Mouse (Mus musculus) cerebellum, adult 2 months (tissue): Measurements from ENCODE around the gene Otop3. TPM values are rescaled to one million over a fixed set of nuclear protein-coding genes. Genes with fewer than 3 reads are reported as not detected.

Experiments used
- DNase-seq, 2 experiments: peaks; one replicate each; pipeline ENCODE4 v3.0.0; 2021
- H3K27ac ChIP-seq: fragments of 200-500 bp; 2 replicates; pipeline ENCODE4 v1.5.1; 2012; ENCODE audit warnings: low read length, control low read depth, inconsistent platforms; ENCODE audit not compliant: insufficient read depth
- H3K27me3 ChIP-seq: fragments of 200-500 bp; 2 replicates; pipeline ENCODE4 v1.6.1; 2012; ENCODE audit warnings: inconsistent platforms, mild to moderate bottlenecking, low read length, moderate library complexity; ENCODE audit not compliant: control insufficient read depth, insufficient read depth
- H3K4me1 ChIP-seq: fragments of 200-500 bp; 2 replicates; pipeline ENCODE4 v1.6.1; 2011; ENCODE audit warnings: low read length; ENCODE audit not compliant: control insufficient read depth, insufficient read depth
- H3K4me3 ChIP-seq: fragments of 200-500 bp; replicated peaks from 2 replicates; pipeline ENCODE3; 2011; ENCODE audit warnings: mild to moderate bottlenecking, low read depth, low read length, control low read depth; ENCODE audit not compliant: insufficient read depth
- CTCF ChIP-seq: fragments of 200-500 bp; IDR thresholded peaks from 2 replicates; pipeline ENCODE4 v1.5.1; 2011; ENCODE audit warnings: low read depth, mild to moderate bottlenecking, control low read depth, low read length, moderate library complexity, borderline replicate concordance; ENCODE audit not compliant: insufficient read depth
- POLR2A ChIP-seq: fragments of 200-500 bp; IDR thresholded peaks from 2 replicates; pipeline ENCODE4 v1.6.1; 2011; ENCODE audit warnings: low read length, control low read depth, borderline replicate concordance; ENCODE audit not compliant: insufficient read depth
- WGBS: fragments of 180-500 bp; shearing (Covaris S2); methylation state at CpG from one replicate; pipeline ENCODE4 v1.1.7; 2018; 5-methylcytosine and 5-hydroxymethylcytosine counted together
- polyA plus RNA-seq: library from polyadenylated mRNA; depleted of rRNA; stranded (reverse); fragments of >200 nt; gene quantifications from 2 replicates; pipeline ENCODE4 v1.2.3, GENCODE M21; 2012

The Otop3 gene
- polyA plus RNA-seq, 1 experiment = 0.11 TPM

DNA sequence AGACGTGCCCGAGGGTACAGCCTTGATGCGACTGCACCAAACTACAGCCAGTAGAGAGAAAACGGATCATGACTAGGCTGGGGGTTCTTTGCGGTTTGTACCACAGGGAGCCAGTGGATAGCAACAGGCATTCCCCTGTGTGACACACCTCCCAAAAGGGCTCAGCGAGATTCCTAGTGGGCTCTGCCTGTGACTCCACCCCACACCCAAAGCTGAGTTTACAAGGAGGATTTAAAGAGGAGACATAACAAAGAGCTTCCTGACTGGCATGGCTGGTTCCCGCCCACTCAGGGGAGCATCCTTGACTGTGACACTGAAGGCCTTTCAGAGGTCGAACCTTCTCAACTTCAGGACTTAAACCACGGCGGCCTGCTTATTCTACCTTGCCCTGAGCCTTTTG is 43.0 kb upstream of the Otop3 start:
- H3K4me1 ChIP-seq = peaks cover 24% of the 10 kb centered on the region
- TF ChIP-seq POLR2A = no peak
- no peak for TF ChIP-seq CTCF
- WGBS = 83% methylated on average over 10 of the region's 10 CpGs
- no peaks in the 10 kb centered on the region for H3K27me3 ChIP-seq
- no peak overlapping the region for H3K4me3 ChIP-seq
- H3K27ac ChIP-seq = no peak overlapping the region
- no peak for DNase-seq

DNA sequence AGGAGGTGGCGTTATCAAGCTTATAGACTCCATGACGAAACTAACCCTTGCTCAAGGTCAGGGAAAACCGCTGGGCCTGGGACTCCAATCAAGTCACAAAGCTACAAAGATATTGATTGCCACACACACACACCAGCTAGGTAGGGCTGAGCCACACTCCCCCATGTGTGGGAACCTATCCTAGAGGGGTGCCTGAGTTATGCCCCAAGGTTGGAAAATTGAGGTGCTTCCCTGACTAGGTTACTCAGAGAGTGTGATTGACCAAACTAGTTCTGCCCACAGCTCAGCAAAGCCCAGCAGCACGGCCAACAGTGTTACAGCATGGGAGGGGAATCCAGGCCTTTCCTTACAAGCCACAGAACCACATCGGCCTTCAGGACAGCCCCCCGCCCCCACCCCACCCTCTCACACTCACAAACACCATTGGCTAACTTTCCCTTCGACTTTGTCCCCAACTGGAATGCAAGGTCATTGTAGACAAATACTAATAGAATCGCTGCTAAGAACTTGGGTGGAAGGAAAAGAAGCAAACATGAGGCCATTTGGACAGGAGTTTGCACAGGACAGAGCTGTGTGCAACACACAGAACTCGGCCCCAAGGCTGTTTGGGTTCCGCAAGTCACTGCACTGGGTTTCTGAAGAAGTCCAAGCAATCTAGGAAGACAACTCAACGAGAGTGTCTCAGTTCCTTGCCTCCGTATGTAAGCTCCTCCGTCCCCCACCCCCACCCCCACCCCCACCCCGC is 41.7 kb upstream of the Otop3 start:
- TF ChIP-seq CTCF (no peak), POLR2A (no peak)

DNA sequence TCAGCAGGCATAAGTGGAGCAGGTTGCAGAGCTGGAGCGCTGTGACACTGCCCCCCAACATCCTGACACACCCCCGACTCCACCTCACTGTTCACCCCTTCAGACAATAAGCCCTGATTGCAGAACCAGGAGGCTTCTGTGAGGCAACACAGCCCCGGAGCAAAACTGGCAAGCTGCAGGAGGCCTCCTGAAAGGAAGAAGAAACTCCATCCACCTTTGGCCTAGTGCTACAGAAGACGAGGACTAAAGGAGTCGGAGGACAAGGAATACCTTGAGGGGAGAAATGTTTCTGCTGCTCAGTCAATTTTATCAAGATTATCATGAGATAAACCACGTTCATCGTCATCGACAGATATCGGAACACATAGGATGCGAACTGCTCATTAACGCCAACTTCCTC is 38.6 kb upstream of the Otop3 start:
- 50% methylated on average over 11 of the region's 11 CpGs for WGBS
- peak in 1 of 2 experiments; percentile 43 for DNase-seq
- TF ChIP-seq POLR2A = no peak
- no peak for TF ChIP-seq CTCF
- Histone ChIP-seq H3K27ac (peak overlapping the region; percentile 37), H3K27me3 (no peaks in the 10 kb centered on the region), H3K4me1 (peaks cover 15% of the 10 kb centered on the region), H3K4me3 (peak overlapping the region; percentile 43)

More for the DNA sequence above, 41.7 kb upstream of the Otop3 start:
- no peak for DNase-seq
- WGBS = 67% methylated on average over 14 of the region's 14 CpGs
- Histone ChIP-seq H3K27ac (no peak overlapping the region), H3K4me1 (peaks cover 24% of the 10 kb centered on the region), H3K27me3 (no peaks in the 10 kb centered on the region), H3K4me3 (no peak overlapping the region)

DNA sequence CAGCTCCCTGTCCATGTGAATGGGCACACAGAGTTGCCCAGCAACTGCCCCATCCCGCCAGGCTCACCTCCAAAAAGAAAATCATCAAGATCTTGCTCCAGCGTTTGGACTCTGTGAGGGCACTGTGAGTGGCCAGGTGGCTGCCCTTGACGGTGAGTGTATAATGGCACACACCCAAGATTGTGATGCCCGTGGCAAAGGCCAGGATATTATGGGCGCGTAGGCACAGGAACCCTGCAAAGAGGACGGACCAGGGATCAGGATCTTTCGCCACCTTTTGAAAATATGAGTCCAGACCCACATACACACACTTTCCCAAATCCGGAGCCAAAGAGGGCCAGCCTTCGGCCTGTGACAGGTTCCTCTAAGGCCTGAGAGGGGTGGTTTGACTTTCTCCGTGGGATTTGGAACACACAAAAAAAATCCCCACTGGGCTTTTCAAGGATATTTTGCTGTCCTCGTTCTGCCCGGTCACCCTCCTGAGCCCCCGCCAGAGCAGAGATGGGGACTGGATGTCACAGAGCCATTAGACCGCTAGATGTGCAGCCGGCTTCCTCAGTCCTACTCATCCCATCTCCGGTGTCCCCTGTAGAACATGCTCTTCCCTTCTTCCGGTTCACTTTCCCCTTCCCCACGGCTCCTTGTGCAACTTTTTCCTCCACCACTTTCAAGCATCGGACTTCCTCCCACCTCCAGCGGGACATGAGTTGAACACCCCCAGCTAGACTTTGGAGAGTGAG is 37.9 kb upstream of the Otop3 start:
- Histone ChIP-seq H3K4me3 (peak overlapping the region; percentile 43), H3K27me3 (no peaks in the 10 kb centered on the region), H3K27ac (peak overlapping the region; percentile 37), H3K4me1 (peaks cover 15% of the 10 kb centered on the region)
- peak; percentile 80 to 85 for DNase-seq
- TF ChIP-seq CTCF = no peak
- TF ChIP-seq POLR2A = no peak
- WGBS = 5% methylated on average over 21 of the region's 21 CpGs

DNA sequence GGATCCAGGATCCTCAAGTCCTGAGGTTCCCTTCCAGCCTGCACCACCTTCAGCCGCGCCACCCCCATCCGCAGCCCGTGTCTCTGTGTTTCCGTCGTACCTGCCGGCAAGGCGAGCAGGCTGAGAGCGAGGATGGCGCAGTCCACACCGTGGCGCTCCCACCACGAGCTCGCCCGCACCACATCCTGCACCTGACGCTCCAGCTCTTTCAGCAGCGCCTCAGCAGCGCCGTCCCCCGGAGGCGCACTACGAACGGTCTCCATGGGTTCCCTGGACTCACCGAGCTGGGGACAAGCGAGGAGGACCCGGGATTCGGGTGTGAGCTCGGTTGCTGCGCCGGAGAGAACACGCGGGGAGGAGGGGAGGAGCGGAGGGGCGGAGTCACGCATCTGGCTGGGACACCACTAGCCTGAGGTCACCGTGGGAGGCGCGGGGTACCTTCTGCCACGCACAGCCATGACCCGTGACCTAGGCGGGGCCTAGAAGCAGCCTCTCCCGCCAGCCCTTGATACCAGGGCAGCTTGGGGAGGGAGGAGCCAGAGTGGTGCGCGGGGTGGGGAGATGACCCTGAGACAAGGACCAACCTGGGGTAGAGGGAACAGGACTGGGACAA is 37.2 kb upstream of the Otop3 start, which contains the start of gene Fads6:
Fads6 (minus strand) TSS at position 450 of the 613 bp plus-strand sequence.
- Histone ChIP-seq H3K4me1 (peaks cover 15% of the 10 kb centered on the region), H3K27me3 (no peaks in the 10 kb centered on the region), H3K4me3 (peak within 1 kb of the TSS; percentile 43), H3K27ac (peak within 1 kb of the TSS; percentile 37)
- peak; percentile 90 to 91 for DNase-seq
- peak; percentile 77 for TF ChIP-seq POLR2A
- peak; percentile 43; the same call in 1 of the 2 replicates for TF ChIP-seq CTCF
- 1% methylated on average over 44 of the region's 44 CpGs for WGBS

DNA sequence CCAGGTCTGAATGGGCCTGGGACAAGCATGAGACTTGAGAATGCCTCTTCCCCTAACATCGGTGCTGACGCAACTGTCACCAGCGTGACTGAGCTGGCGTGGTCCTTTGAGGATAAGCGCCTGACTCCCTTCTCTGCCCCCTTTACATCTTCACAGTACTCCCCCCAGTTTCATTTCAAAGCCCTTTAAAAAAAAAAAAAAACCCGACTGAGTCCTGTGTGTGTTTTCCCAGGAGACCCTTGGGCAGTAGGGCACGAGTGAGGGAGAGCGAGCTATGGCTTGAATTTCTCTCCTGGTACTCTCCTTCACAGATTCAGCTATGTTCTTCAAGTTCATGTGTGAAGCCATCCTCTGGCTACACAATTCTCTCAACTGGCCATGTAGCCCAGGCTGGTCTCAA is 36.4 kb upstream of the Otop3 start:
- no peak for DNase-seq
- TF ChIP-seq CTCF = no peak
- WGBS = 79% methylated on average over 8 of the region's 8 CpGs
- H3K27me3 ChIP-seq = no peaks in the 10 kb centered on the region
- H3K27ac ChIP-seq = peak overlapping the region; percentile 37; the same call in 1 of the 2 replicates
- H3K4me1 ChIP-seq = peaks cover 10% of the 10 kb centered on the region
- H3K4me3 ChIP-seq = peak overlapping the region; percentile 43

DNA sequence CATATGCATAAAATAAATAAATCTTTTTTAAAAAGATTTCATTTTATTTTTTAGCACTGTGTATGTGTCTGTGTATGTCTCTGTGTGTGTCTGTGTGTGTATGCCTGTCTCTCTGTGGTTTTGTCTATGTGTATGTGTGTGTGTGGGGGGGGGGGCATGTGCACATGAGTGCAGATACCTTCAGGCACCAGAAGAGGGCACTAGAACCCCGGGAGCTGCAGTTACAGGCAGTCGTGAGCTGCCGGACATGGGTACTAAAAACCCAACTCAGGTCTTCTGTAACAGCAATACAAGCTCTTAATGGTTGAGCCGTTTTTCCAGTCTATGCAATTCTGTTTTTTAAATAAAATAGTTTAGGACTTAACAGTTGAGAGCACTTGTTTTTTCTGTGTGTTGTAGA is 33.8 kb upstream of the Otop3 start:
- H3K4me3 ChIP-seq = no peak overlapping the region
- H3K27ac ChIP-seq = no peak overlapping the region
- 79% methylated on average over 4 of the region's 4 CpGs for WGBS
- TF ChIP-seq POLR2A (no peak), CTCF (no peak)
- peaks cover 9% of the 10 kb centered on the region for H3K4me1 ChIP-seq
- no peaks in the 10 kb centered on the region for H3K27me3 ChIP-seq
- DNase-seq = no peak

DNA sequence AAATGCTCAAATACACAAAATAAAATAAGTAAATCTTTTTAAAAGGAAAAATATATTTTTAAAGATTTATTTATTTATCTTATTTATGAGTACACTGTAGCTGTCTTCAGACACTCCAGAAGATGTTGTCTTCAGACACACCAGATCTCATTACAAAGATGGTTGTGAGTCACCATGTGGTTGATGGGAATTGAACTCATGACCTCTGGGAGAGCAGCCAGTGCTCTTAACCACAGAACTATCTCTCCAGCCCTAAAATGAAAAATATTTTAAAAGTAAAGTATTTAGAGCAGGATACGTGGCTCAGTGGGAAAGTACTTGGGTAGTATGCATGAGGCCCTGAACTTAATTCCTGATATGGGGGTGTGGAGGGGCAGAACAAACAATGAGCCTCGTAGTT is 33.2 kb upstream of the Otop3 start:
- Histone ChIP-seq H3K4me3 (no peak overlapping the region), H3K4me1 (peaks cover 3% of the 10 kb centered on the region; the same call in 1 of the 2 replicates), H3K27me3 (no peaks in the 10 kb centered on the region), H3K27ac (no peak overlapping the region)
- DNase-seq = no peak
- 91% methylated on average over 2 of the region's 2 CpGs for WGBS
- no peak for TF ChIP-seq CTCF
- TF ChIP-seq POLR2A = no peak
